Mouse (Mus musculus) kidney, adult 2 months (tissue): ENCODE data around the gene Gm28539.
"Not testable (repeated sequence)": the region's sequence is repeated elsewhere in the genome, so short reads cannot be mapped to it uniquely, and the experiment has no call there.

ENCODE experiments used
- CTCF ChIP-seq: fragments of 200-500 bp; conservative IDR thresholded peaks from 2 replicates; pipeline ENCODE4 v1.5.1; 2011; ENCODE audit warnings: low read depth, mild to moderate bottlenecking, control low read depth, low read length, moderate library complexity, mixed read lengths; ENCODE audit not compliant: insufficient read depth, insufficient read length
- POLR2A ChIP-seq: fragments of 200-500 bp; IDR thresholded peaks from one replicate; pipeline ENCODE4 v1.6.1; 2011; ENCODE audit warnings: low read depth, low read length, control low read depth

GRCm38 (mm10) chr16:18975665-18976064, 139.3 kb downstream of the Gm28539 start:
- TF ChIP-seq CTCF, POLR2A: not testable (repeated sequence)
